Mouse (Mus musculus): Measurements from ENCODE around the gene Ephx3.

Gene Ephx3

DNA sequence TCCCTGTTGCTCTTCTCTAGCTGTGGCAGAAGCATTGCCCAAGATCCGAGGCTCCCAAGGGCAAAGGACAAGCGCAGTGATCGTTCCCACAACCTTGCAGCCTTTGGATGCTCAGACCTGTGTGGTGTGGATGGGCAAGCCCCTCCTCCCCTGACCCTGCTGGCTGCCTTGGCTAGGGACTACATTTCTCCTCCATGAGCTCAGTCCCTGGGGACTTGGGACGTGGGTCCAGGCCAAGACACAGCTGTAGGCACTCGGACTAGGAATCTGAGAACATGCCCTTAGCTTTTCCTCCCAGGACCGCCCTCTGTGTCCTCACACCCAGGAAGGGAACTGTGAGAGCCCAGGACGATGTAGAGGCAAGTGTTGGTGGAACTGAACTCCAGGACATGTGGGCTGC is 16.2 kb downstream of the Ephx3 start:
- no peak for DNase-seq (ENCODE audit: low read depth in 1 of 2, low spot score in 2 of 2)

- DNase-seq (ENCODE audit: low read depth in 1 of 2, low spot score in 2 of 2), result no peak
These were observed 16.9 kb downstream of the Ephx3 start for GRCm38 (mm10) chr17:32172485-32172884.

GRCm38 (mm10) chr17:32169518-32170225 is 19.7 kb downstream of the Ephx3 start:
- no peak for DNase-seq (ENCODE audit: low read depth in 1 of 2, low spot score in 2 of 2)

- no peak for DNase-seq (ENCODE audit: low read depth in 1 of 2, low spot score in 2 of 2)
These were observed 22.7 kb downstream of the Ephx3 start, which contains the start of gene Notch3 for GRCm38 (mm10) chr17:32166687-32167086. Notch3 (minus strand) TSS chr17:32166852.

DNA sequence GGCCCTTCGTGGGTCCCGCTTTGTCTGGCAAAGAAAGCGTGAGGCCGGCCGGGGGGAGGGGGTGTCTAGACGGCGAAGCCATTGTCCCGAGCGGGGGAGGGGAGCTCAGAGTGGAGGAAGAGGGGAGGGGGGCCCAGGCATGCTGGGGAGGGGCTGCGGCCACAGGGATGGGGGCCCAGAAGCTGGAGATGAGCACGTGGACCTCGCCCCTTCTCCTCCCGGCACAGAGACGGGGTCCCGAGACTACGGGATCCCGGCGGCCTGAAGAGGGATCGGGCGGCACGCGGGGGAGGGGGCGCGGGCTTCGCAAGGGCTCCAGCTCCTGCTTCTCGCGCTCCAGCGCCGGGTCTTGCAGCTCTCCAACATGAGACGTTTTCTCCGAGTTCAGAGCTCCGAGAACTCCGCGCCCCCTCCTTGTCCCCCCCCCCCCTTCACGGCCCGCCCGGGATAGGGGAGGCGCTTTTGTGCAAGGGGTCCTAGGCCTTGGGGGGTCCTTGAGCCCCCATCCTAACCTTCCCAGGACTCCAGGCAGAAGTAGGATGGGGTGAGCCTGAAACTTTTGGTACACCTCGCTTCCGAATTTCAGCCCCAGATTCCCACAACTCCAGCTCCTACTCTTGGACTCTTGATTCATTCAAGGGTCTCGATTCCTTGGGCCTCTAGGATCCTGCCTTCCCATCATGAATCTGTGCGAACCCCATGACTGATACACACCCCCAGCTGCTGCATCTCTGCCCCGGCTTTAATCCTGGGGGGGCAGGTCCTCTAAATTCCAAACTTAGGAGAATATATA is 23.4 kb downstream of the Ephx3 start:
- no peak for DNase-seq (ENCODE audit: low read depth in 1 of 2, low spot score in 2 of 2)

DNA sequence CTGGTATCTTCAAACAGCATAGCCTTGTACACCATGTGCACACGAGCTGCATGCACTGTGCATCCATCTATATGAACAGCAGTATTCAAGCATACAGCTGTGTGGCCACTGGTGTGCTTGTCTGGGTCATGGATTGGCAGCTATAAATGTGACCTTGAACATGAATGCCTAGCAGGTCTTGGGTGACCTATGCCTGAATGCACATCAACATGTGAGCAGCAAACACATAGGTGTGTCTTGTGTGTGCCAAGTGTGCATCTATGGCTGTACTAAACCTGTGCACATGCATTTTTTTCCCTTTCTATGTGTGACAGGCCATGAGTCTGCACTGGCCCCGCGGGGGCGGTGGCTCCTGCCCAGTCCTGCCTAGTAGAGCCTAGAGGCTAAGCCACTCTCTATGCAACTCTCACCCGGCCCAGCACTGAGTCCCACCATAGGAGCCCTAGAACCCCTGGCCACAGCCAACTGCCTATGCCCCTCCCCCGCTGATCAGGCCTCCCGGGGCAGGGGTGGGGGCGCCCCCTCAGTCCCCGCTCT is 24.0 kb downstream of the Ephx3 start:
- no peak for DNase-seq (ENCODE audit: low read depth in 1 of 2, low spot score in 2 of 2)

- DNase-seq (ENCODE audit: low read depth in 1 of 2, low spot score in 2 of 2), result no peak
These were observed 24.6 kb downstream of the Ephx3 start for GRCm38 (mm10) chr17:32164780-32165179.

DNA sequence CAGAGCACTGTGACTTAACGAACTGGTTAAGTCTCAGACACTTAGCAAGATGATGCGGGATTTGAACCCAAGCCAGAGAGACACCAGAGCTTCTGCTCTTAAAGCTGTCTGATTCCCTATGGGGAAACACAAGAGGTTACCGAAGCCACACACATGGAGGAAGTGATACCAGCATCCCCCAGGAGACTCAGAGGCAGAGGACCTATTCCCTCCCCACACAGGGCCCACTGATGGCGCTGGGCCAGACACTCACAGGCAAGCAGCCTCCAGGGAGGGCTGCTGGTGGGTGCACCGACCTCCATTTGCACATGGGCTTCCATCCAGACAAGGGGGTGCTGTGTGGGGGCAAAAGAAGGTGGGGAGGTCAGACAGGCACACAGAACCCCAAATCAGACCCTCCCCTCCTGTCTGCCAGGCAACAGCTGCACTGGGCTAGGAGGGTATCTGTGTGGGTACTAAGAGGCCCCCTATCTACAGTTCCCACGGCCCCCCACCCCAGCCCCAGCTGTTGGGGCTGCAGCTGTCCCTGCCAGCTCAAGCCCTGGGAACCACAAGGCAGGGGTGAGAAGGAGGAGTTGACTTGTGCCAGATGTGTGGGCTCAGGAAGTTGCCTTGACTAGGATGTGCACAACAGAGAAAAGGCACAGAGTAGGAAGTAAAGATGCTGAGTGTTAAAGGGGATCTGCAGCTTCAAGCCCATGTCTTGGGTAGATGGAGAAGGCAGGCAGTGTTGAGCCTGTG is 25.3 kb downstream of the Ephx3 start:
- DNase-seq (ENCODE audit: low read depth in 1 of 2, low spot score in 2 of 2), result peak; percentile 29 to 57

DNA sequence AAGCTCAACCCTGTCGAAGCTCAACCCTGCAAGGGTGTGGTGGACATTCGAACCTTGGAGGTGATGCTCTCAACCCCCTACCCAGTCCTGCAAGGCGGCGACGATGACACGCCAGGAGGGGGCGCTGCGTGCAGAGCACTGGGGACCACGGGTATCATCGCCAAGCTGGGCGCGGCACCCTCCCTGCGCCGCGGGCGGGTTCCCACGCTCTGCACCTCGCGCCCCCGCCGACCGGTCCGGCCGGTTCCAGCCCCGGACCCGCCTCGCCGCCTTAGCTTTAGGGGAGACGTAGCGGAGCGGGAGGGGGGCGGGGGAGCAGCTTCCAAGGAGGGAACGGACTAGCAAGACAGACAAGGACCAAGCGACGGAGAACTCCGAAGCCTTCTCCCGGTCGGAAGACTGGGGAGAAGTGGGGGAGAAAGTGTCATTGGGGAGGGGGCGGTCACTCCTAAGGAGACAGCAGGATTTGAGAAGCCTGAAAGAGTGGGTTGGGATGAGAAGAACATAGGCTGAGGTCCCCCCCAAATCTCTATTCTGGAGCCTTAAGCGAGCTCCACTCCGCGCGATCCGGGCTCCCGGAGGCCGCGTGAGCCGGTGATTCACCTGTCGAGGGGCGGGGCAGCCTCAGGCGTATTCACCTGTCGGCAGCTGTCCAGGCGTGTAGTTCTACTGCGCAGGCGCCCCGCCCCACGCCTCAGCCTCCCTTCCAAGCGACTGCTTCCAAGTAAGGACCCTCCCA is 27.1 kb downstream of the Ephx3 start:
- no peak for DNase-seq (ENCODE audit: low read depth in 1 of 2, low spot score in 2 of 2)

DNA sequence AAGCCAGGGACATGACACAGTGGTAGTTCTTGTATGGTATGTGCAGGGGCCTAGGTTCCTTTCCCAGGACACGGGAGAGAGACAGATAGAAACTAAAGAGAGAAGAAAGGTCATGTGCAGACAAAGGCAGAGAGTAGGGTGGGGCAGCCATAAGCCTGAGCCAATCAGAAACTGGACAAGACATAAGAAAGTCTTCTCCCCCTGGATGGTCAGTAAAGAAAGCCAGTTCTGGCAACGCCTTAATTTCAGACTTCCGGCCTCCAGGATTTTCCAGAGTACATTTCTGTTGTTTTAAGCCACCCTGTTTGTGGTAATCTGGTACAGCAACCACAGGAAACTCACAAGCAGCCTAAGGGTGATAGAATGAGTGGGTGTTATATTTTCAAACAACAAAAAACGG is 28.5 kb downstream of the Ephx3 start:
- no peak for DNase-seq (ENCODE audit: low read depth in 1 of 2, low spot score in 2 of 2)

GRCm38 (mm10) chr17:32158841-32159240 is 30.5 kb downstream of the Ephx3 start:
- DNase-seq (ENCODE audit: low read depth in 1 of 2, low spot score in 2 of 2), result no peak

DNA sequence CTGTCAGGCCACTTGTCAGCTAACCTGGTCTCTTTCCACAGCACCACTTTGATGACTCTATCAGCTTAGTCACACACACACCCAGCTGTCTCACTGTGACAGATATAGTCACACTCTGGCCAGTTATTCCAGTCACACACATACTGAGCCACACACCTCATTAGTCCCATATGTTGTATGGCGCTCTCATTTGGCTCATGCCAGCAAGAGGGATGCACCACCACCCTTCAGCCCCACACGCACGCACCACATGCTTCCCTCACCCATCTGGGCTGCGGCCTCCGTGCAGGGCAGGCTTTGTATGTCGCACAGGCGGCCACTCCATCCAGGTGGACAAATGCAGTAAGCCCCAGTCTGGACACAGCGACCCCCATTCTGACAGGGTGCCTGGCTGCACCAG is 42.6 kb downstream of the Ephx3 start:
- no peak for DNase-seq (ENCODE audit: low read depth in 1 of 2, low spot score in 2 of 2)

DNA sequence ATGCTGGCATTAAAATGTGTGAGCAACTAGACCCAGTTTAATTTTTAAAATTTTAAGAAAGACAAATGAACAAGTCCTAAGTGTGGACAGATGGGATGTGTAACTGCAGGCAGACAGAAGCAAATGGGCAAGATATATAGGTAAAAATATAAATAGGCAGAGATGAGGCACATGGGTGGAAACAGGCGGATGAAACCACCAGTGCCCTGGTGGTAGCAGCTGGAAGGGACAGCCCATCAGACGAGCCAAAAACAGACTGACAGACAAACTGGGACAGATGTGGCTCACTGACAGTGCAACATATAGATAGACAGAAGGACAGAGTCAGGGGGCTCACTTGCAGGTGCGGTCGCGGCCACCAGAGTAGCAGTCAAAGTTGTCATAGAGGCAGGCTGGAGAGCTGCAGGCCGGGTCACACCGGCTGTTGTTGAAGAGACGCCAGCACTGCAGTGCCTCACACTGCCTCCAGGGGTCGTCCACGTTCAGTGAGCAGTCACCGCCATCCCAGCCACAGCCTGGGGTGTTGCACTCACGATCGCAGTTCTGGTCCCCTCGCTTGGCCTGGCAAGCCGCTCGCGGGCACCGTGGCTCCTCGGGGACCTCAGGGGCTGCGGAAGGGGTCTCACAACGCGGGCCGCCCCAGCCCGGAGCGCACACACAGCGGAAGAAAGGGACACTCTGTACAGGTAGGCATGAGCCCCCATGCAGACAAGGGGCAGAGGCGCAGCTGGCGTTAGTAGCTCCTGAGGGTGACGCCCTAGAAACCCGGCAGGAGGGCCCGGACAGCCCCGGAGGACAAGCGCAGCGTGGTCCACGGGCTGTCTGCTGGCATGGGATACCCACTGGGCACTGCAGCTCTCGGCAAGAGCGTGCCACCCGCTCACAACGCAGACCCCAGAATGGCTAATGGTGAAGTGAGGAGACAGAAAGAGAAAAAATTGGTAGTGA is 46.2 kb downstream of the Ephx3 start:
- DNase-seq (ENCODE audit: low read depth in 1 of 2, low spot score in 2 of 2), result peak; percentile 48 to 72

GRCm38 (mm10) chr17:32142234-32142633 is 47.1 kb downstream of the Ephx3 start:
- DNase-seq (ENCODE audit: low read depth in 1 of 2, low spot score in 2 of 2), result no peak

All from monocyte, adult 2 months (primary cell).